Mouse (Mus musculus): Measurements from ENCODE around the gene St6galnac1. TPM values are rescaled to one million over a fixed set of nuclear protein-coding genes. Genes with fewer than 3 reads are reported as not detected.

St6galnac1 gene
- polyA plus RNA-seq, 1 experiment from 2014 or later = not detected

- H3K9ac ChIP-seq = no peak overlapping the region
- H3K4me1 ChIP-seq = peaks cover 6% of the 10 kb centered on the region; the same call in 1 of the 2 replicates
- H3K36me3 ChIP-seq = no peaks in the 10 kb centered on the region
- H3K9me3 ChIP-seq = no peaks in the 10 kb centered on the region; the same call in 1 of the 2 replicates
- H3K27me3 ChIP-seq = no peaks in the 10 kb centered on the region
- no peak overlapping the region for H3K27ac ChIP-seq
- H3K4me3 ChIP-seq = no peak overlapping the region
- 90% methylated on average over 5 of the region's 5 CpGs for WGBS
- ATAC-seq (ENCODE audit: insufficient number of reproducible peaks, insufficient read depth, low FRiP score, low TSS enrichment) = no peak
- no peak overlapping the region for H3K4me2 ChIP-seq (replicated peaks)
Measured at GRCm38 (mm10) chr11:116723064-116723463, 52.2 kb downstream of the St6galnac1 start.

DNA sequence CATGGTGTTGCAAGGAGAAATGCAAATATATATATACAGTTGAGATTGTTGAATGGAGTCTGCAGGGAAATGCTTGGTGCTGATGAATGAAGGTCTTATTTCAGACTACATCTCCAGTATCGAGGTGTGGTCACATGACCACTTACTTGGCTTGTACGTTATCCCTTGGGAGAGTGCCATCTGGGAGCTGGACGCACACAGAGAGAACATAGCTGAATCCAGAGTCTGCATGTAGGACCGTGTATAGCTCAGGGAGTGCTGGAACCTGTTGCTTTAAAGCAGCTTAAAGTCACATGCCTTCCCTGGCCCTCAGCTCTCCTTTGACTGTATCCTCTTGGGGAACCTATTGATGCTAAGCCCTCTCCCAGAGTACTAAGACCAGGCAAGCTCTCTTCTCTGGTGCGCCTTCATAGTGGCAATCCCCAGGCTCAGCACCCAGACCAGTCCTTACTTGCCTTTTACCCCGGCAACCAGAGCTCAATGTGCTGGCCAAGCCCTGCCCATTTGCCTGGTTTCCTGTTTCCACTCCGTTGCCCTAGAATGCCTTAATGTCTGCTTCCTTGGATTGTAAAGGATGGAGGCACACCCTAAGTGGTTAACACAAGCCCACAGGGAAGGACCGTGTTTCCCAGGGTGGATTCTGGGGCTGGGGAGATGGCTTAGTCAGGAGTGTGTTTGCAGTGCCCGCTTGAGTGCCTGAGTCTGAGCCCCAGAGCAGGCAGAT is 53.6 kb downstream of the St6galnac1 start:
- Histone ChIP-seq H3K4me1 (peaks cover 6% of the 10 kb centered on the region; the same call in 1 of the 2 replicates), H3K9ac (no peak overlapping the region), H3K27ac (no peak overlapping the region), H3K36me3 (no peaks in the 10 kb centered on the region), H3K4me2 (replicated peaks) (no peak overlapping the region), H3K27me3 (no peaks in the 10 kb centered on the region), H3K4me3 (no peak overlapping the region), H3K9me3 (no peaks in the 10 kb centered on the region; the same call in 1 of the 2 replicates)
- WGBS = 66% methylated on average over 9 of the region's 9 CpGs
- no peak for ATAC-seq (ENCODE audit: insufficient number of reproducible peaks, insufficient read depth, low FRiP score, low TSS enrichment)

DNA sequence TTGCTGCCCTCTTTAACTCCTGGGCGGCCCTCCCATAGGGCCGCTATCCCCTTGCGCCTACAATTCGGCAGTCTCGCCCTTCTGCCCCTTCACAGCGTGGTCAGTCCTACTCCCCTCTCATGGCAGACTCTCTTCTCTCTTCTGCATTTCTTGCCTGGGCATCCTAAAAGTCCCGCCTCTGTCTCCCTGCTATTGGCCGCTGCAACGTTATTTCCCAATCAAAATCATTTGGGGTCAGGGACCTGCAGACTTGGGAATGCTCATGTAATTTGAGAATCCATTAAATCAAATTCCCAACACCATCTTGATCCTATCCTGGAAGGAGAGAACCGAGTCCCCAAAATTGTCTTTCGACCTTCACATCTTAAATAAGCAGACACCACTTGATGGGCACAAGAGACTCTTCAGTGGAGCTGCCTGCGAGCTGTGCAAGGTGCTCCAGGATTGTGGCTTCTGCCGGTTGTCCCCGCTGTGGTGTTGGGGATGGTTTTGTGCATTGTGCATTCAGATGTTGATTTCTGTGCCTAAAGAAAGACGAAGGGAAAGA is 54.9 kb downstream of the St6galnac1 start:
- ATAC-seq (ENCODE audit: insufficient number of reproducible peaks, insufficient read depth, low FRiP score, low TSS enrichment) = no peak

More for the DNA sequence above, 54.9 kb downstream of the St6galnac1 start:
- H3K9me3 ChIP-seq = no peaks in the 10 kb centered on the region; the same call in 1 of the 2 replicates
- no peak overlapping the region for H3K4me2 ChIP-seq (replicated peaks)
- no peaks in the 10 kb centered on the region for H3K36me3 ChIP-seq
- no peak overlapping the region for H3K4me3 ChIP-seq
- no peak overlapping the region for H3K9ac ChIP-seq
- no peaks in the 10 kb centered on the region for H3K27me3 ChIP-seq
- H3K4me1 ChIP-seq = peaks cover 5% of the 10 kb centered on the region; the same call in 1 of the 2 replicates
- 83% methylated on average over 15 of the region's 15 CpGs for WGBS
- H3K27ac ChIP-seq = no peak overlapping the region

Other genes starting within 250 kb of the St6galnac1 start
- 6.9 and 8.3 TPM in 2 replicates for gene Sphk1, start 244.6 kb downstream of the St6galnac1 start, polyA plus RNA-seq (2016; fragmentation: Nextera tagmentation; extraction: Ambion mirVana)
- 19.9 and 26.4 TPM in 2 replicates for gene Ube2o, start 194.1 kb downstream of the St6galnac1 start, polyA plus RNA-seq (2016; fragmentation: Nextera tagmentation; extraction: Ambion mirVana)
- gene Aanat, start 189.1 kb downstream of the St6galnac1 start, polyA plus RNA-seq (2016; fragmentation: Nextera tagmentation; extraction: Ambion mirVana) = not detected in 2 replicates
- gene Rhbdf2, start 148.5 kb downstream of the St6galnac1 start, polyA plus RNA-seq (2016; fragmentation: Nextera tagmentation; extraction: Ambion mirVana) = 4.5 and 4.7 TPM in 2 replicates
- gene Prcd, start 122.0 kb downstream of the St6galnac1 start, polyA plus RNA-seq (2016; fragmentation: Nextera tagmentation; extraction: Ambion mirVana) = 0.59 and 0.86 TPM in 2 replicates
- 6.4 and 7.1 TPM in 2 replicates for gene Cygb, start 121.2 kb downstream of the St6galnac1 start, polyA plus RNA-seq (2016; fragmentation: Nextera tagmentation; extraction: Ambion mirVana)
- 31.7 and 34.1 TPM in 2 replicates for gene Mxra7, start 52.5 kb upstream of the St6galnac1 start, polyA plus RNA-seq (2016; fragmentation: Nextera tagmentation; extraction: Ambion mirVana)
- 63.7 and 71.2 TPM in 2 replicates for gene Mettl23, start 67.8 kb upstream of the St6galnac1 start, polyA plus RNA-seq (2016; fragmentation: Nextera tagmentation; extraction: Ambion mirVana)
- gene Jmjd6, start 67.9 kb upstream of the St6galnac1 start, polyA plus RNA-seq (2016; fragmentation: Nextera tagmentation; extraction: Ambion mirVana) = 79.2 and 80.5 TPM in 2 replicates
- 47.8 and 51.2 TPM in 2 replicates for gene Mfsd11, start 76.9 kb upstream of the St6galnac1 start, polyA plus RNA-seq (2016; fragmentation: Nextera tagmentation; extraction: Ambion mirVana)
- gene Srsf2, start 77.6 kb upstream of the St6galnac1 start, polyA plus RNA-seq (2016; fragmentation: Nextera tagmentation; extraction: Ambion mirVana) = 915 and 968 TPM in 2 replicates
- 3.8 and 4.4 TPM in 2 replicates for gene Mgat5b, start 143.4 kb upstream of the St6galnac1 start, polyA plus RNA-seq (2016; fragmentation: Nextera tagmentation; extraction: Ambion mirVana)

Data from embryonic facial prominence, embryonic 12.5 days (tissue).